Comparison of ENCODE assay signal across 7 mouse cellular contexts in genomic region chr17:74846031-74846891, GRCm38 (mm10).
DNase-seq lines count a peak whose midpoint lies in the region; ATAC-seq and TF ChIP-seq lines count a peak whose summit lies in the region.

No protein-coding gene starts in this region.

- 49% methylated on average over 10 of the region's 10 CpGs for WGBS in heart, embryonic 13.5 days
- 36% methylated on average over 10 of the region's 10 CpGs for WGBS in limb, embryonic 15.5 days

- no peaks in the 10 kb centered on the region for H3K9me3 ChIP-seq in MEL (replicated peaks; ENCODE audit: insufficient read depth, low read length)
- no peaks in the 10 kb centered on the region for H3K9me3 ChIP-seq in heart, embryonic 13.5 days
- H3K9me3 ChIP-seq in limb, embryonic 15.5 days, result no peaks in the 10 kb centered on the region

- TF ChIP-seq POLR2A in MEL (IDR thresholded peaks at IDR 0.05; ENCODE audit: control insufficient read depth in 1 of 2, insufficient read depth in 1 of 2, low read depth in 1 of 2, low read length in 2 of 2, poor library complexity in 1 of 2), result no peak

- DNase-seq in MEL (ENCODE audit: low read depth, low spot score), result peak; percentile 23
- peak; percentile 35 for DNase-seq in embryo, embryonic 10 days (ENCODE audit: low spot score)
- peak; percentile 16 for DNase-seq in skeletal muscle tissue, adult 2 months (ENCODE audit: low read depth, low spot score)
- no peak for DNase-seq in cerebellum, adult 9-10 months
- DNase-seq in testis, postnatal 14 days (ENCODE audit: low spot score), result no peak

- no peak for TF ChIP-seq RAD21 in MEL (IDR thresholded peaks at IDR 0.05; ENCODE audit: low read depth, low read length)

- no peaks in the 10 kb centered on the region for H3K4me1 ChIP-seq in MEL (ENCODE audit: control insufficient read depth in 1 of 2, insufficient read depth in 2 of 2, low read length in 2 of 2)
- peaks cover 53% of the 10 kb centered on the region for H3K4me1 ChIP-seq in heart, embryonic 13.5 days
- H3K4me1 ChIP-seq in limb, embryonic 15.5 days, result peaks cover 13% of the 10 kb centered on the region

- H3K4me3 ChIP-seq in MEL (ENCODE audit: control insufficient read depth in 1 of 2, insufficient read depth in 1 of 2, low read depth in 2 of 2, low read length in 2 of 2), result no peak overlapping the region
- no peak overlapping the region for H3K4me3 ChIP-seq in heart, embryonic 13.5 days
- H3K4me3 ChIP-seq in limb, embryonic 15.5 days, result no peak overlapping the region

- H3K79me2 ChIP-seq in MEL (ENCODE audit: control insufficient read depth, insufficient read depth, low read length, poor library complexity), result no peaks in the 10 kb centered on the region

- no peak overlapping the region for H3K27ac ChIP-seq in MEL (ENCODE audit: control insufficient read depth, low read depth, low read length)
- peak overlapping the region; percentile 68 for H3K27ac ChIP-seq in heart, embryonic 13.5 days (replicated peaks)
- H3K27ac ChIP-seq in limb, embryonic 15.5 days, result peak overlapping the region; percentile 80

- no peak overlapping the region for H3K9ac ChIP-seq in MEL (ENCODE audit: control insufficient read depth, low read depth, low read length, poor library complexity, severe bottlenecking)
- H3K9ac ChIP-seq in heart, embryonic 13.5 days, result 0 out of 2 replicates have a peak overlapping the region, but pooled peaks have one; percentile 34
- H3K9ac ChIP-seq in limb, embryonic 15.5 days, result no peak overlapping the region

- TF ChIP-seq EP300 in MEL (IDR thresholded peaks at IDR 0.05; ENCODE audit: low read depth in 1 of 2, low read length in 2 of 2), result no peak

- H3K36me3 ChIP-seq in MEL (ENCODE audit: control insufficient read depth in 1 of 2, insufficient read depth in 2 of 2, low read length in 2 of 2), result no peaks in the 10 kb centered on the region; a peak in 2 of 4 replicates
- H3K36me3 ChIP-seq in heart, embryonic 13.5 days, result no peaks in the 10 kb centered on the region
- no peaks in the 10 kb centered on the region for H3K36me3 ChIP-seq in limb, embryonic 15.5 days

- H3K27me3 ChIP-seq in MEL (ENCODE audit: control insufficient read depth in 1 of 2, insufficient read depth in 2 of 2, low read length in 2 of 2), result no peaks in the 10 kb centered on the region
- H3K27me3 ChIP-seq in heart, embryonic 13.5 days (replicated peaks), result no peaks in the 10 kb centered on the region
- H3K27me3 ChIP-seq in limb, embryonic 15.5 days, result no peaks in the 10 kb centered on the region

- ATAC-seq in heart, embryonic 13.5 days (ENCODE audit: extremely low read depth, insufficient number of reproducible peaks, low FRiP score, low TSS enrichment), result no peak
- peak; percentile 79 for ATAC-seq in limb, embryonic 15.5 days (ENCODE audit: insufficient number of reproducible peaks, low FRiP score, low TSS enrichment, low read depth)

- no peak for TF ChIP-seq CTCF in MEL (IDR thresholded peaks at IDR 0.05 in 2 of 3, conservative IDR thresholded peaks at IDR 0.05 in 1 of 3; ENCODE audit: control insufficient read depth in 1 of 3, insufficient read depth in 1 of 3, low read depth in 2 of 3, low read length in 3 of 3, poor library complexity in 1 of 3, severe bottlenecking in 1 of 3)

- H3K4me2 ChIP-seq in heart, embryonic 13.5 days, result no peak overlapping the region
- H3K4me2 ChIP-seq in limb, embryonic 15.5 days, result no peak overlapping the region

TF ChIP-seq in MEL, 35 proteins besides CTCF, POLR2A, EP300 and RAD21:
- TF ChIP-seq MAX (IDR thresholded peaks at IDR 0.05; ENCODE audit: low read length) (no peak), BHLHE40 (IDR thresholded peaks at IDR 0.05; ENCODE audit: borderline replicate concordance, low read depth, low read length) (no peak), NRF1 (IDR thresholded peaks at IDR 0.05; ENCODE audit: insufficient read depth, low read depth, low read length, poor library complexity, severe bottlenecking) (no peak), MAFK (IDR thresholded peaks at IDR 0.05; ENCODE audit: borderline replicate concordance, low read depth, low read length) (0 out of 2 replicates have a peak, but pooled peaks have one; percentile 47), CHD2 (IDR thresholded peaks at IDR 0.05; ENCODE audit: low read length) (no peak)

Comparison
In these comparisons a context has a peak if more than half of its experiments do, and no peak if none do; other contexts are left out.
1. DNase-seq: peak in MEL (single experiment), embryo, embryonic 10 days (single experiment) and skeletal muscle tissue, adult 2 months (single experiment); none in cerebellum, adult 9-10 months (single experiment) and testis, postnatal 14 days (single experiment).